Mouse (Mus musculus) cortical plate, adult 2 months (tissue): ENCODE data around the gene Ppm1g. TPM values are rescaled to one million over a fixed set of nuclear protein-coding genes. Genes with fewer than 3 reads are reported as not detected.

Experiments used
- H3K27ac ChIP-seq: fragments of 200-500 bp; 2 replicates; pipeline ENCODE4 v1.5.1; 2012; ENCODE audit warnings: low read length, control low read depth, inconsistent platforms; ENCODE audit not compliant: insufficient read depth
- H3K4me1 ChIP-seq: fragments of 200-500 bp; 2 replicates; pipeline ENCODE4 v1.6.1; 2011; ENCODE audit warnings: low read length; ENCODE audit not compliant: control insufficient read depth, insufficient read depth
- H3K4me3 ChIP-seq: fragments of 200-500 bp; 2 replicates; pipeline ENCODE4 v1.5.1; 2011; ENCODE audit warnings: mild to moderate bottlenecking, low read length, control low read depth; ENCODE audit not compliant: insufficient read depth
- CTCF ChIP-seq: fragments of 200-500 bp; IDR thresholded peaks from 2 replicates; pipeline ENCODE4 v1.5.1; 2011; ENCODE audit warnings: mild to moderate bottlenecking, control low read depth, low read length; ENCODE audit not compliant: insufficient read depth; ENCODE audit errors: extremely low read depth
- POLR2A ChIP-seq: fragments of 200-500 bp; IDR thresholded peaks from 2 replicates; pipeline ENCODE4 v1.6.1; 2011; ENCODE audit warnings: mild to moderate bottlenecking, low read length, control low read depth; ENCODE audit not compliant: insufficient read depth; ENCODE audit errors: extremely low read depth
- polyA plus RNA-seq: library from polyadenylated mRNA; depleted of rRNA; stranded (reverse); fragments of >200 nt; gene quantifications from 2 replicates; pipeline ENCODE4 v1.2.3, GENCODE M21; 2012

Gene Ppm1g
- polyA plus RNA-seq, 1 experiment = 79.8 TPM

DNA sequence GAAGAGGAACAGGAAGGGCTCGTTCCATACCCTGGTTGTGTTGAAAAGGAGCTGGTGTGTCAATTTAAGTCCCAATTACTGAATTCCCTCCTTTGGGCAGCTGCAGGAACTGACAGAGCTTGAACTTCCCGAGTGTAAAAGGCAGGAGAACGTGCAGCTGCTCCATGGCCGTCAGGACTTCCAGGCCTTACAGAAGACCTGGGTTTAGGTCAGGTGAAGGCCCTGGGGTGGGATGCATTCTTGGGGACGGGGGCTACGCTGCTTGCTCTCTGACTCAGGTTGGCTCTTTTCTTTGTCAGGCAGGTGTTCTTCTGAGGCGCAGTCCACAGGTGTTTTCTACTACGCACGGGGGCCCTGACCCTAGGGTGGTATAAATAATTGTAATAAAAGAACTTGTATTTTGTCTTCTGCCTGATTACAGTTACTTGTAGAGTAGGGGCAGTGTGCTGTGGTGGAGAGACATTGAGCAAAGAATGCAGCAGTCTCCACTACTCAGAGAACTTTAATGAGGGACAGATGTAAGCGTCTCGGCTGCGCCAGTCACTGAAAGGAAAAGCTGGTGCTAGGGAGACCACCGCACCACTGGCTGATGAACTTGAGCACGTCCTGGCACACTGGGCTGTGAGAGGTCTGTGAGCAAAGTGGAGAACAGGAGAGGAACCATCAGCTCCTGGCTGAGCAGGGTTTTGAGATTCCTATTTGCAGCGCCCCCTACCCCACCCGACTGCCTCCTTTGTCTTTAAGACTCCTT, 32.5 kb upstream of the Ppm1g start:
- Histone ChIP-seq H3K4me3 (no peak overlapping the region), H3K4me1 (no peaks in the 10 kb centered on the region), H3K27ac (no peak overlapping the region)
- TF ChIP-seq POLR2A (no peak), CTCF (no peak)

DNA sequence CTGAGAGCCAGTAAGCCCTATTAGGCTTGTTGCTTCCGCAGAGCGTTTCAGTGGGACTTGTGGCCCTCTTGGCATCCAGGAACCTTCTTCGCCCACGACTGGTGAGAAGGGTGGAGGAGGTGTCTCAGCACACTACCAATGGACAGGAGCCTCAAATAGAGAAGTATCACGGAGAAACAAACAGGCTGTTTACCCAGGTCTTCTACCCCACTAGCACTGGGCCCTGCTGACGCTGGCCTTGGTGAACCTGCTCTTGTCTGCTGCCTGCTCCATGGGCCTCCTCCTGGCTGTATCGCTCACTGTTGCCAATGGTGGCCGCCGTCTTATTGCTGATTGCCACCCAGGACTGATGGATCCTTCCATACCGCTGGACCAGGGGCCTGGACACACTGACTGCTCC, 31.7 kb upstream of the Ppm1g start:
- H3K4me3 ChIP-seq = no peak overlapping the region
- no peak overlapping the region for H3K27ac ChIP-seq
- no peaks in the 10 kb centered on the region for H3K4me1 ChIP-seq
- TF ChIP-seq CTCF = no peak
- TF ChIP-seq POLR2A = no peak

- Histone ChIP-seq H3K4me3 (no peak within 1 kb of the TSS), H3K4me1 (no peaks in the 10 kb centered on the region), H3K27ac (no peak within 1 kb of the TSS)
- peak; percentile 11; the same call in 1 of the 2 replicates for TF ChIP-seq POLR2A
- no peak for TF ChIP-seq CTCF
Observed at GRCm38 (mm10) chr5:31251541-31252101, 31.1 kb upstream of the Ppm1g start, which contains the start of gene Krtcap3. TSS of gene Krtcap3 (plus strand) at chr5:31251691.

GRCm38 (mm10) chr5:31250716-31251115, 30.2 kb upstream of the Ppm1g start:
- no peaks in the 10 kb centered on the region for H3K4me1 ChIP-seq
- H3K27ac ChIP-seq = no peak overlapping the region
- TF ChIP-seq CTCF (no peak), POLR2A (no peak)
- no peak overlapping the region for H3K4me3 ChIP-seq

DNA sequence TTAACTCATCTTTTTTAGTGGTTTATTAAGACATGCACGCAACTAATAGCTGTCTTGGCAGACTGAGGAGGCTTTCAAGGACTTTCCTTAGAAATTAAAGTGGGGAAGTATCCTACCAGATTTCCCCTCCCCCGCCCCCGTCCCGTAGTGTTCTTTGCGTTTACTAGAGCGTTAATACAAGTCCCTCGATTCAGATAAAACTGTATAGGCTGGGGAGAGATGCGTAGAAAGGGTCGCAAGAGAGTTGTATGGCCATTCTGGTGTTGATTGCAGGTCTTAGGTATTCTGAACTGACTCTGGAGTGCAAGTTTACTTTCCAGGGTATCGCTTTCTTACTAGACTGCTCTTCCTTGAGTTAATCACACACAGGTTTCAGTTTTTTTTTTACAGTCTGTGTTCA, 21.7 kb upstream of the Ppm1g start:
- H3K27ac ChIP-seq = no peak overlapping the region

GRCm38 (mm10) chr5:31241522-31242034, 21.1 kb upstream of the Ppm1g start:
- Histone ChIP-seq H3K4me1 (peaks cover 2% of the 10 kb centered on the region; the same call in 1 of the 2 replicates), H3K4me3 (peak overlapping the region; percentile 42), H3K27ac (no peak overlapping the region)
- TF ChIP-seq POLR2A (no peak), CTCF (no peak)

More for the DNA sequence above, 21.7 kb upstream of the Ppm1g start:
- peaks cover 2% of the 10 kb centered on the region; the same call in 1 of the 2 replicates for H3K4me1 ChIP-seq
- TF ChIP-seq POLR2A (no peak), CTCF (no peak)
- H3K4me3 ChIP-seq = peak overlapping the region; percentile 42; the same call in 1 of the 2 replicates

DNA sequence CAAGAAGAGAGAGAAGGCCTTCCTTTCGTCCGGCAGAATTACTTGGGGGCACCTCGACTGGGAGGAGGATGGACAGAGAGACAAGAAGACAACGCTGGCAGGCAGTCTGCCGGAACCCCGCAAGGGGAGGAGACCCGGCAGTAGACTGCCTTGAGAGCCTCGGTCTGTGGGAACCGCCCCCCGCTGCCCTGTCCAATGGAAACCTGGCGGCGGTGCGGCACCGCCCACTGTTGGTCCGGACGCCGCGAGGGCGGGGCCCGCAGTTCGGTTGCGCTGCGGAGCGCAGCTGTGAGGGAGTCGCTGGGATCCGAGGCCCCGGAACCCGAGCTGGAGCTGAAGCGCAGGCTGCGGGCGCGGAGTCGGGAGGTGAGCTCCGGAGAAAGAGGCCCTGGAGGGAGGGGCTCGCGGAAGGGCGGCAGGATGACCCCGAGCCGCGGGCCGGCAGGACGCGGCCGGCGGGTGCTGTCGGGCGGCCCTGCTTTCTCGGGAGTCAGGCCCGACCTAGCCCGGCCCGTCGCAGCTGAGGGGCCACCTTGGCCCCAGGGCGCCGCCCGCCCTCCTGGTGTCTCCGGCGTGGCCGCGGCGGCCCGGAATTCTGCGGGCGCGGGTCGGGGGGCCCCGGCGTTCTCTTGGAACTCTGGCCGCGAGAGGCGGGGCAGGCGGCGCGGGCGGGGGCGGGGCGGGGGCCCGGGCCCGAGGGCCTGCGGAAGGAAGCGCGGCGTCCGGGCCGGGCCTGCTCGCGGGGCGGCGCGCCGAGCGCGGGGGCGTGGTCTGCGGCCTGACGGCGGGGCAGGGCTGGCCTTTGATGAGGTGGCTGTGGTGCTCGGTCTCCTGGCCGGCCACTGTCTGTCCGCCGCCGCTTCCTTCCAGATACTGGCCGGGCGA, 20.4 kb upstream of the Ppm1g start, which contains the start of the genes Nrbp1 and Gm9970:
Gene Nrbp1, plus strand, starts transcription at position 228 of the 885 bp plus-strand sequence.
Gene Gm9970, minus strand, starts transcription at position 596 of the 885 bp plus-strand sequence.
- Histone ChIP-seq H3K4me1 (peaks cover 2% of the 10 kb centered on the region; the same call in 1 of the 2 replicates), H3K27ac (peak within 1 kb of the TSS; percentile 90), H3K4me3 (peak within 1 kb of the TSS; percentile 42)
- TF ChIP-seq CTCF (no peak), POLR2A (peak; percentile 88)

- no peak for TF ChIP-seq POLR2A
- no peak for TF ChIP-seq CTCF
- Histone ChIP-seq H3K27ac (no peak overlapping the region), H3K4me3 (no peak overlapping the region), H3K4me1 (no peaks in the 10 kb centered on the region)
Observed at GRCm38 (mm10) chr5:31226641-31227040, 6.2 kb upstream of the Ppm1g start.

- no peak overlapping the region for H3K27ac ChIP-seq
- H3K4me3 ChIP-seq = no peak overlapping the region
- 0 out of 2 replicates have a peak, but pooled peaks cover 1% of the 10 kb centered on the region for H3K4me1 ChIP-seq
- TF ChIP-seq CTCF = no peak
- no peak for TF ChIP-seq POLR2A
Observed at GRCm38 (mm10) chr5:31222696-31223095, 2.2 kb upstream of the Ppm1g start.
